Mouse (Mus musculus): Measurements from ENCODE around the gene Rtn3.

The Rtn3 gene

GRCm38 (mm10) chr19:7487680-7488079 is 4.6 kb upstream of the Rtn3 start:
- no peak for DNase-seq (ENCODE audit: low read depth, low spot score)

- no peak for DNase-seq (ENCODE audit: low read depth, low spot score)
Measured at GRCm38 (mm10) chr19:7484076-7484475, 995 bp upstream of the Rtn3 start.

GRCm38 (mm10) chr19:7483512-7483882 is 416 bp upstream of the Rtn3 start:
- no peak for DNase-seq (ENCODE audit: low read depth, low spot score)

- no peak for DNase-seq (ENCODE audit: low read depth, low spot score)
Measured at GRCm38 (mm10) chr19:7482266-7482598, 849 bp downstream of the Rtn3 start.

- peak; percentile 66 for DNase-seq (ENCODE audit: low read depth, low spot score)
Measured at GRCm38 (mm10) chr19:7481541-7482265, 1.4 kb downstream of the Rtn3 start.

GRCm38 (mm10) chr19:7479751-7480248 is 3.3 kb downstream of the Rtn3 start:
- DNase-seq (ENCODE audit: low read depth, low spot score) = no peak

GRCm38 (mm10) chr19:7470643-7471042 is 12.4 kb downstream of the Rtn3 start:
- no peak for DNase-seq (ENCODE audit: low read depth, low spot score)

- DNase-seq (ENCODE audit: low read depth, low spot score) = no peak
Measured at GRCm38 (mm10) chr19:7467915-7468314, 15.2 kb downstream of the Rtn3 start.

- DNase-seq (ENCODE audit: low read depth, low spot score) = no peak
Measured at GRCm38 (mm10) chr19:7459370-7459769, 23.7 kb downstream of the Rtn3 start.

GRCm38 (mm10) chr19:7458901-7459300 is 24.2 kb downstream of the Rtn3 start:
- DNase-seq (ENCODE audit: low read depth, low spot score) = no peak

- no peak for DNase-seq (ENCODE audit: low read depth, low spot score)
Measured at GRCm38 (mm10) chr19:7456803-7457202, 26.3 kb downstream of the Rtn3 start.

GRCm38 (mm10) chr19:7445596-7445995 is 37.5 kb downstream of the Rtn3 start:
- no peak for DNase-seq (ENCODE audit: low read depth, low spot score)

- DNase-seq (ENCODE audit: low read depth, low spot score) = no peak
Measured at GRCm38 (mm10) chr19:7445105-7445504, 38.0 kb downstream of the Rtn3 start.

- DNase-seq (ENCODE audit: low read depth, low spot score) = peak; percentile 85
Measured at GRCm38 (mm10) chr19:7441493-7441892, 41.6 kb downstream of the Rtn3 start.

GRCm38 (mm10) chr19:7438295-7438694 is 44.8 kb downstream of the Rtn3 start:
- no peak for DNase-seq (ENCODE audit: low read depth, low spot score)

- peak; percentile 78 for DNase-seq (ENCODE audit: low read depth, low spot score)
Measured at GRCm38 (mm10) chr19:7436061-7436970, 46.8 kb downstream of the Rtn3 start.

- DNase-seq (ENCODE audit: low read depth, low spot score) = no peak
Measured at GRCm38 (mm10) chr19:7434887-7435286, 48.2 kb downstream of the Rtn3 start.

GRCm38 (mm10) chr19:7425398-7425775 is 57.7 kb downstream of the Rtn3 start:
- no peak for DNase-seq (ENCODE audit: low read depth, low spot score)

GRCm38 (mm10) chr19:7424590-7425397 is 58.3 kb downstream of the Rtn3 start:
- DNase-seq (ENCODE audit: low read depth, low spot score) = no peak

GRCm38 (mm10) chr19:7424131-7424530 is 59.0 kb downstream of the Rtn3 start:
- DNase-seq (ENCODE audit: low read depth, low spot score) = no peak

- no peak for DNase-seq (ENCODE audit: low read depth, low spot score)
Measured at GRCm38 (mm10) chr19:7423656-7424030, 59.4 kb downstream of the Rtn3 start.

- DNase-seq (ENCODE audit: low read depth, low spot score) = no peak
Measured at GRCm38 (mm10) chr19:7423028-7423655, 59.9 kb downstream of the Rtn3 start.
